Mouse (Mus musculus): Measurements from ENCODE around the gene Dbi. TPM values are rescaled to one million over a fixed set of nuclear protein-coding genes. Genes with fewer than 3 reads are reported as not detected.

The Dbi gene
- polyA plus RNA-seq, 1 experiment from 2014 or later, result 647 TPM

- H3K4me3 ChIP-seq, result no peak overlapping the region
- 86% methylated on average over 4 of the region's 4 CpGs for WGBS
Measured at GRCm38 (mm10) chr1:120071133-120071532, 49.7 kb downstream of the Dbi start.

GRCm38 (mm10) chr1:120070168-120070567 is 50.7 kb downstream of the Dbi start:
- Histone ChIP-seq H3K9me3 (no peaks in the 10 kb centered on the region), H3K27ac (no peak overlapping the region), H3K36me3 (0 out of 2 replicates have a peak, but pooled peaks cover 10% of the 10 kb centered on the region), H3K4me3 (no peak overlapping the region), H3K27me3 (ENCODE audit: insufficient read depth, poor library complexity, severe bottlenecking) (peaks cover 23% of the 10 kb centered on the region), H3K4me1 (peaks cover 49% of the 10 kb centered on the region)
- no peak for DNase-seq (ENCODE audit: low spot score)
- 52% methylated on average over 6 of the region's 6 CpGs for WGBS

More at GRCm38 (mm10) chr1:120071133-120071532, 49.7 kb downstream of the Dbi start:
- no peak overlapping the region for H3K27ac ChIP-seq
- H3K9me3 ChIP-seq, result no peaks in the 10 kb centered on the region
- peaks cover 24% of the 10 kb centered on the region for H3K27me3 ChIP-seq (ENCODE audit: insufficient read depth, poor library complexity, severe bottlenecking)
- DNase-seq (ENCODE audit: low spot score), result no peak
- 0 out of 2 replicates have a peak, but pooled peaks cover 10% of the 10 kb centered on the region for H3K36me3 ChIP-seq
- H3K4me1 ChIP-seq, result peaks cover 49% of the 10 kb centered on the region

GRCm38 (mm10) chr1:120069120-120069519 is 51.8 kb downstream of the Dbi start:
- DNase-seq (ENCODE audit: low spot score), result no peak

GRCm38 (mm10) chr1:120066625-120067024 is 54.3 kb downstream of the Dbi start:
- WGBS, result 77% methylated on average over 3 of the region's 3 CpGs
- H3K27ac ChIP-seq, result no peak overlapping the region

More at GRCm38 (mm10) chr1:120069120-120069519, 51.8 kb downstream of the Dbi start:
- no peak overlapping the region for H3K27ac ChIP-seq
- no peak overlapping the region for H3K4me3 ChIP-seq
- WGBS, result 66% methylated on average over 5 of the region's 5 CpGs
- H3K4me1 ChIP-seq, result peaks cover 39% of the 10 kb centered on the region
- 0 out of 2 replicates have a peak, but pooled peaks cover 10% of the 10 kb centered on the region for H3K36me3 ChIP-seq
- peaks cover 18% of the 10 kb centered on the region for H3K27me3 ChIP-seq (ENCODE audit: insufficient read depth, poor library complexity, severe bottlenecking)
- no peaks in the 10 kb centered on the region for H3K9me3 ChIP-seq

GRCm38 (mm10) chr1:120066159-120066558 is 54.7 kb downstream of the Dbi start:
- Histone ChIP-seq H3K27ac (no peak overlapping the region), H3K27me3 (ENCODE audit: insufficient read depth, poor library complexity, severe bottlenecking) (peaks cover 1% of the 10 kb centered on the region; the same call in 1 of the 2 replicates), H3K4me1 (peaks cover 21% of the 10 kb centered on the region), H3K36me3 (0 out of 2 replicates have a peak, but pooled peaks cover 10% of the 10 kb centered on the region), H3K4me3 (no peak overlapping the region), H3K9me3 (no peaks in the 10 kb centered on the region)
- no peak for DNase-seq (ENCODE audit: low spot score)
- 84% methylated on average over 8 of the region's 8 CpGs for WGBS

More at GRCm38 (mm10) chr1:120066625-120067024, 54.3 kb downstream of the Dbi start:
- Histone ChIP-seq H3K36me3 (0 out of 2 replicates have a peak, but pooled peaks cover 10% of the 10 kb centered on the region), H3K4me1 (peaks cover 22% of the 10 kb centered on the region), H3K27me3 (ENCODE audit: insufficient read depth, poor library complexity, severe bottlenecking) (peaks cover 6% of the 10 kb centered on the region; the same call in 1 of the 2 replicates), H3K4me3 (no peak overlapping the region), H3K9me3 (no peaks in the 10 kb centered on the region)
- DNase-seq (ENCODE audit: low spot score), result no peak

- WGBS, result 89% methylated on average over 11 of the region's 11 CpGs
- H3K27ac ChIP-seq, result no peak overlapping the region
- H3K36me3 ChIP-seq, result 0 out of 2 replicates have a peak, but pooled peaks cover 10% of the 10 kb centered on the region
- no peak overlapping the region for H3K4me3 ChIP-seq
- no peaks in the 10 kb centered on the region for H3K9me3 ChIP-seq
- H3K4me1 ChIP-seq, result peaks cover 9% of the 10 kb centered on the region
- no peaks in the 10 kb centered on the region for H3K27me3 ChIP-seq (ENCODE audit: insufficient read depth, poor library complexity, severe bottlenecking)
- DNase-seq (ENCODE audit: low spot score), result no peak
Measured at GRCm38 (mm10) chr1:120064036-120064682, 56.7 kb downstream of the Dbi start.

Other genes starting within 250 kb of the Dbi start
- gene Tmem177, start 207.9 kb downstream of the Dbi start, polyA plus RNA-seq (2016; fragmentation: Nextera tagmentation; extraction: Ambion mirVana), result 7.5 and 8.7 TPM in 2 replicates
- not detected in 2 replicates for gene Cfap221, start 123.8 kb downstream of the Dbi start, polyA plus RNA-seq (2016; fragmentation: Nextera tagmentation; extraction: Ambion mirVana)
- not detected in 2 replicates for gene Sctr, start 114.2 kb downstream of the Dbi start, polyA plus RNA-seq (2016; fragmentation: Nextera tagmentation; extraction: Ambion mirVana)
- gene Tmem37, start 47.0 kb downstream of the Dbi start, polyA plus RNA-seq (2016; fragmentation: Nextera tagmentation; extraction: Ambion mirVana), result 17.5 and 22.5 TPM in 2 replicates
- 13.0 and 15.0 TPM in 2 replicates for gene 3110009E18Rik, start 109 bp upstream of the Dbi start, polyA plus RNA-seq (2016; fragmentation: Nextera tagmentation; extraction: Ambion mirVana)
- gene Steap3, start 151.6 kb upstream of the Dbi start, polyA plus RNA-seq (2016; fragmentation: Nextera tagmentation; extraction: Ambion mirVana), result 14.6 and 15.7 TPM in 2 replicates
- gene C1ql2, start 219.5 kb upstream of the Dbi start, polyA plus RNA-seq (2016; fragmentation: Nextera tagmentation; extraction: Ambion mirVana), result not detected in 2 replicates

Measured in heart, embryonic 10.5 days (tissue).